ENCODE assay signal across 11 mouse cellular contexts in the genomic region with DNA sequence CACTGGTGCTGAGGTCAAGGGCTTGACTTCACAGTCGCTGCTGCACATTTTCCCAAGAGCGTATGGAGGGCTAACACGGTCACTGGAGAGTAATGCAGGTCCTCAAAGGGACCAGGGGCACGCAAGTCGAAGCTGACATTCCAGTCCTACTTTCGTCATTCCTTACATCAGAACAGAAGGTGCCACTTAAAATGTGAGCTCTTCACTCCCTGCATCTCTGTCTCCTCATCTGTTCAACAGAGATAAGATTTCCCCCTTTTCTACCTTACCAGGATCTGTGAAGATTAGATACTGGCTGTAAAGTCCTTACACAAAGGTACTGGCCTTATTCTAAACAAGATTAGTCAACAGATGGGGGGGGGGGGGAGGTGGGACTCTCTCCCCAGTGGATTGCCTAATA.
DNase-seq lines count a peak whose midpoint lies in the region; ATAC-seq and TF ChIP-seq lines count a peak whose summit lies in the region.
"Had no signal": no experiment of that assay in that cellular context is flagged by ENCODE, and none has a peak within 500 bp of the region (broad histone marks: within the 10 kb centered on the region; RNA-seq: fewer than 3 reads in every experiment).

No protein-coding gene starts in this region.

- TF ChIP-seq EP300 in heart, adult 2 months (IDR thresholded peaks at IDR 0.05; ENCODE audit: insufficient read depth, low read depth, low read length), result no peak

- TF ChIP-seq CTCF in heart, adult 2 months (IDR thresholded peaks at IDR 0.05), result no peak

- no peak for DNase-seq in heart, adult 2 months
- DNase-seq in midbrain, embryonic 11.5 days (ENCODE audit: low spot score, missing footprints), result peak; percentile 91
- DNase-seq in kidney, adult 8-10 months, result no peak
- no peak for DNase-seq in MN1 (ENCODE audit: low spot score)

- 6% methylated on average over 6 of the region's 6 CpGs for WGBS in heart, embryonic 11.5 days (ENCODE audit: insufficient replicate concordance)
- WGBS in heart, adult 2 months, result 80% methylated on average over 6 of the region's 6 CpGs
- whole genome bisulfite sequencing in midbrain, embryonic 11.5 days, result 4% methylated on average over 6 of the region's 6 CpGs
- 26% methylated on average over 6 of the region's 6 CpGs for WGBS in midbrain, embryonic 15.5 days
- 16% methylated on average over 6 of the region's 6 CpGs for WGBS in forebrain, embryonic 13.5 days
- WGBS in midbrain, embryonic 13.5 days, result 6% methylated on average over 6 of the region's 6 CpGs

- no peak overlapping the region for H3K9ac ChIP-seq in heart, embryonic 11.5 days (ENCODE audit: low read depth, low read length)
- H3K9ac ChIP-seq in heart, adult 2 months (ENCODE audit: low read depth, low read length), result no peak overlapping the region
- H3K9ac ChIP-seq in midbrain, embryonic 11.5 days (ENCODE audit: low read length), result no peak overlapping the region
- no peak overlapping the region for H3K9ac ChIP-seq in midbrain, embryonic 15.5 days
- no peak overlapping the region for H3K9ac ChIP-seq in forebrain, embryonic 13.5 days
- H3K9ac ChIP-seq in midbrain, embryonic 13.5 days (replicated peaks), result no peak overlapping the region
- H3K9ac ChIP-seq: embryonic facial prominence, embryonic 12.5 days; heart, embryonic 15.5 days had no signal

- H3K4me2 ChIP-seq in heart, embryonic 11.5 days, result peak overlapping the region; percentile 60
- 0 out of 2 replicates have a peak overlapping the region, but pooled peaks have one; percentile 2 for H3K4me2 ChIP-seq in midbrain, embryonic 11.5 days
- H3K4me2 ChIP-seq in midbrain, embryonic 15.5 days, result no peak overlapping the region
- 0 out of 2 replicates have a peak overlapping the region, but pooled peaks have one; percentile 13 for H3K4me2 ChIP-seq in forebrain, embryonic 13.5 days
- peak overlapping the region; percentile 47; the same call in 1 of the 2 replicates for H3K4me2 ChIP-seq in midbrain, embryonic 13.5 days (replicated peaks)

- H3K79me2 ChIP-seq in heart, adult 2 months (replicated peaks; ENCODE audit: control insufficient read depth, insufficient read depth, low read length), result no peaks in the 10 kb centered on the region

- no peak overlapping the region for H3K4me3 ChIP-seq in heart, embryonic 11.5 days (ENCODE audit: low read depth, low read length)
- H3K4me3 ChIP-seq in heart, adult 2 months, result no peak overlapping the region
- H3K4me3 ChIP-seq in midbrain, embryonic 11.5 days (ENCODE audit: low read depth, low read length), result no peak overlapping the region
- H3K4me3 ChIP-seq in midbrain, embryonic 15.5 days, result no peak overlapping the region
- no peak overlapping the region for H3K4me3 ChIP-seq in forebrain, embryonic 13.5 days
- H3K4me3 ChIP-seq in midbrain, embryonic 13.5 days (replicated peaks), result no peak overlapping the region
- H3K4me3 ChIP-seq: embryonic facial prominence, embryonic 12.5 days had no signal

- intact Hi-C loops in heart, adult 2 months (cut with DNase I), result no loop called here

- peaks cover 12% of the 10 kb centered on the region for H3K4me1 ChIP-seq in heart, embryonic 11.5 days (ENCODE audit: control insufficient read depth, insufficient read depth, low read length)
- peaks cover 1% of the 10 kb centered on the region; the same call in 1 of the 2 replicates for H3K4me1 ChIP-seq in heart, adult 2 months (ENCODE audit: control insufficient read depth, insufficient read depth, low read length)
- H3K4me1 ChIP-seq in midbrain, embryonic 11.5 days (ENCODE audit: control insufficient read depth, insufficient read depth, low read length), result peaks cover 19% of the 10 kb centered on the region
- peaks cover 13% of the 10 kb centered on the region for H3K4me1 ChIP-seq in midbrain, embryonic 15.5 days
- H3K4me1 ChIP-seq in forebrain, embryonic 13.5 days, result peaks cover 25% of the 10 kb centered on the region
- H3K4me1 ChIP-seq in midbrain, embryonic 13.5 days (replicated peaks), result peaks cover 31% of the 10 kb centered on the region

- TF ChIP-seq POLR2A in heart, adult 2 months (IDR thresholded peaks at IDR 0.05; ENCODE audit: insufficient read depth, low read depth, low read length), result no peak

- ATAC-seq in heart, embryonic 11.5 days (replicated peaks; ENCODE audit: insufficient number of reproducible peaks, low FRiP score, low TSS enrichment), result no peak
- ATAC-seq in midbrain, embryonic 11.5 days (ENCODE audit: low FRiP score), result peak; percentile 47; the same call in 1 of the 2 replicates
- ATAC-seq in midbrain, embryonic 15.5 days (replicated peaks), result no peak
- peak; percentile 29; the same call in 1 of the 2 replicates for ATAC-seq in forebrain, embryonic 13.5 days
- ATAC-seq in midbrain, embryonic 13.5 days, result peak; percentile 21; the same call in 1 of the 2 replicates
- ATAC-seq: intestine, postnatal 0 days had no signal

- H3K9me3 ChIP-seq in heart, embryonic 11.5 days (replicated peaks; ENCODE audit: control insufficient read depth, low read length), result no peaks in the 10 kb centered on the region
- H3K9me3 ChIP-seq in midbrain, embryonic 11.5 days (ENCODE audit: control insufficient read depth, low read length), result no peaks in the 10 kb centered on the region
- no peaks in the 10 kb centered on the region for H3K9me3 ChIP-seq in midbrain, embryonic 15.5 days
- H3K9me3 ChIP-seq in forebrain, embryonic 13.5 days (replicated peaks), result no peaks in the 10 kb centered on the region
- no peaks in the 10 kb centered on the region for H3K9me3 ChIP-seq in midbrain, embryonic 13.5 days
- H3K9me3 ChIP-seq: embryonic facial prominence, embryonic 12.5 days; heart, embryonic 15.5 days had no signal

- no peaks in the 10 kb centered on the region for H3K27me3 ChIP-seq in heart, embryonic 11.5 days (ENCODE audit: control insufficient read depth, insufficient read depth, low read length)
- H3K27me3 ChIP-seq in heart, adult 2 months (ENCODE audit: control insufficient read depth, insufficient read depth, low read length), result no peaks in the 10 kb centered on the region
- no peaks in the 10 kb centered on the region for H3K27me3 ChIP-seq in midbrain, embryonic 11.5 days (ENCODE audit: control insufficient read depth, insufficient read depth, low read length)
- H3K27me3 ChIP-seq in midbrain, embryonic 15.5 days (replicated peaks), result no peaks in the 10 kb centered on the region
- no peaks in the 10 kb centered on the region for H3K27me3 ChIP-seq in forebrain, embryonic 13.5 days
- H3K27me3 ChIP-seq in midbrain, embryonic 13.5 days, result no peaks in the 10 kb centered on the region
- H3K27me3 ChIP-seq: embryonic facial prominence, embryonic 12.5 days; heart, embryonic 15.5 days had no signal

- H3K36me3 ChIP-seq in heart, embryonic 11.5 days (ENCODE audit: control insufficient read depth, insufficient read depth, low read length), result no peaks in the 10 kb centered on the region
- H3K36me3 ChIP-seq in heart, adult 2 months (ENCODE audit: control insufficient read depth, insufficient read depth, low read length), result no peaks in the 10 kb centered on the region
- H3K36me3 ChIP-seq in midbrain, embryonic 11.5 days (ENCODE audit: control insufficient read depth, insufficient read depth, low read length), result no peaks in the 10 kb centered on the region
- no peaks in the 10 kb centered on the region for H3K36me3 ChIP-seq in midbrain, embryonic 15.5 days (replicated peaks)
- no peaks in the 10 kb centered on the region for H3K36me3 ChIP-seq in forebrain, embryonic 13.5 days (ENCODE audit: poor library complexity, severe bottlenecking)
- no peaks in the 10 kb centered on the region for H3K36me3 ChIP-seq in midbrain, embryonic 13.5 days
- H3K36me3 ChIP-seq: embryonic facial prominence, embryonic 12.5 days; heart, embryonic 15.5 days had no signal

- peak overlapping the region; percentile 51 for H3K27ac ChIP-seq in heart, embryonic 11.5 days (ENCODE audit: low read depth, low read length)
- H3K27ac ChIP-seq in heart, adult 2 months, result no peak overlapping the region
- no peak overlapping the region for H3K27ac ChIP-seq in midbrain, embryonic 11.5 days (ENCODE audit: low read depth, low read length)
- no peak overlapping the region for H3K27ac ChIP-seq in midbrain, embryonic 15.5 days
- no peak overlapping the region for H3K27ac ChIP-seq in forebrain, embryonic 13.5 days
- no peak overlapping the region for H3K27ac ChIP-seq in midbrain, embryonic 13.5 days

Comparison
In these comparisons a context has a peak if more than half of its experiments do, and no peak if none do; other contexts are left out.
1. ATAC-seq: peak in midbrain, embryonic 11.5 days (single experiment), forebrain, embryonic 13.5 days (single experiment) and midbrain, embryonic 13.5 days (single experiment); none in heart, embryonic 11.5 days (single experiment) and midbrain, embryonic 15.5 days (single experiment).